Mouse (Mus musculus): ENCODE results near the gene Hikeshi.

The Hikeshi gene

DNA sequence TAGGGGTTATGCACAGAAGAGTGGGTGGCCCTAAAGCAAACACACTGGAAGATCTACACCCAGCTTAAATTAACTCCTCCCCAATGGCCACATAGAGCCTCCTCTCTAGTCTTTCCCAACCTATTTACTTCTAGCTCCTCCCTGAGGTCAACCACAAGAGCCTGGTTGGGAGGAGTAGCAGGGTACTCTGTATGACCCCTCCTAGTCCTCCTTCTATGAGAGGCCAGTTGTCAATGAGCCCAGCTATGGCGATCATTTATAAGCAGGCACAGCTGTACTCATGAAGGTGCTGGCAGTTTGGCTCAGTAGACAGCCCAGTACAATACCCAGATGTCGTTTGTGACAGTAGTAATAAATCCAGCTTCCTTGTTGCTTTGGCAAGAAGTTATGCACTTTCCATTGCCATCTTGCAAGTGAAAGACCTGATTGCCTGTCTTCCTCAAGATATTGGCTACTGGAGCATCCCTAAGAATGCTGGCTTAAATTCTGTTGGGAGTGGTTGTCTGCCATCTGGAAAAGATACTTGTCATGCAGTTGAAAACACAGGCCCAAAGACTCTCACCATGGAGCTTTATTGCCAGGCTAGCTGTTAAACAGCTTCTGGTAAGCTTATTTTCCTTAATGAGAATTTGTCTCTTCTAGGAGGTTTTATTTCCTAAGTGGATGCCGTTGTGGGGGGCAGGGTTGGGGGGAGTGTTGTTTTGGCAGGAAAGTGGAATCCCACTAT lies 27.4 kb downstream of the Hikeshi start:
- DNase-seq (ENCODE audit: low read depth): peak; percentile 41

DNA sequence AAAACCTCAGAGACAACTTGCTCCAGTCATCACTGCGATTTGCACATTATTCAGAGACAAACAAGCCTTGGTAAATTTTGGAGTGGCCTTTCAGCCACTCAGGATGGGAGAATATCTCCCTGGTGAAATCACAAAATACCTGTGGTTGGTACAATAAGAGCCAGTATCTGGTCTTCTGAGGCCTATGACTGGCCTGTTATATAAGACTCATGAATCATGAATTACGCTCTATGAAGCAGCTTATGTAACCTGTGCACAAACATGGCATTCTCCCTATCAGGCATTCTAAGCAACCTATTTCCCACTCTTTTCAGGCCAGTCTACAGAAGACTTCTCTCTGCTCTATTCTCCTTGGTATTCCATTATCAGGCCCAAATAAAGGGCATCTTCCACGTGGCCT lies 28.6 kb downstream of the Hikeshi start:
- no peak for DNase-seq (ENCODE audit: low read depth)

DNA sequence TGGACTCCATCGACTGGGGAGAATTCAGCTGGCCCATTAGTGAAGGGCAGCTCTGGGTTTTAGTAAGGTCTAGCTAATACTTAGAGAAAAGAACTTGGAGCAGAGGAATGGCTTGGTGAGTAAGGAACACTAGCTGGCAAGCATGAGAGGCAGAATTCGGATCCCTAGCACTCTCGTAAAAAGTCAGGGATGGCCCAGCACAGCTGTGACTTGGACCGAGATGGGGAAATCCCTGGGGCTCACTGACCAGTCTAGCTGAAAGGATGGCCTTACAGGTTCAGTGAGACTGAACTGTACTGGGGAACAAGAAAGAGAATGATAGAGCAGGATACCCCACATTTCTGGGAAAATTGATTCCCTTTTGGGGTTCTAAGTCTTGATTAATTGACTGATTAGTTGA lies 31.3 kb downstream of the Hikeshi start:
- DNase-seq (ENCODE audit: low read depth): no peak

DNA sequence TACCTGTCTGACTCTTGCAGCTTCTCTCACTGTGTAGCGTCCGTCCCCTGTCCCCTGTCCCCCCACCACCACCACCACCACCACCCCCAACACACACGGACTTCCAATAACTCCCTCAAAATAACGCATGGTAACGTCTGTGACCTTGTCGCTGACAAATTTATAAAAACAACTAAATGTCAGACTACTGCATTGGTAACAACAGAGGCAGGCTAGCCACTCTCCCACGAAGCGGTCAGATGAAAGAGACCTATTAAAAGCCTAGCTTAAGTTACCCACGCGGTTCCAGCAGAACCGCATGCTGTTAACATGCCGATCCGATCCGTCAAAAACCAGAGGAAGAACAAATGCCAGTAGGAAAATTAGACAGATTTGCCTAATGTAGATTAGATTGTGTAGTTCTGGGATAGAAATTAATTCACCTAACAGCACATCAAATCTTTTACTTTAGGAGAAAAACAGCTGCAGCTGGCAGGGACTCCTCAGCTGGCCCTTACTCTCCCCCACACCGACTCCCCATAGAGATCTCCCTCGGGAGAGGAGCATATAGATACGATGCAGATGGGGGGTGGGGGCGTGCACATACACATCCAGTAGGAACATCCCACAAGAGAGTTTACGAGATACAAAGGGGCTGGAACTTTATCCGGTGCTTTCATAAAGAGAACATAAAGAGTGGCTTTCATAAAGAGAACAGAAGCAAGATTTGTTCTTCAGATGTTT lies 31.9 kb downstream of the Hikeshi start:
- no peak for DNase-seq (ENCODE audit: low read depth)

DNA sequence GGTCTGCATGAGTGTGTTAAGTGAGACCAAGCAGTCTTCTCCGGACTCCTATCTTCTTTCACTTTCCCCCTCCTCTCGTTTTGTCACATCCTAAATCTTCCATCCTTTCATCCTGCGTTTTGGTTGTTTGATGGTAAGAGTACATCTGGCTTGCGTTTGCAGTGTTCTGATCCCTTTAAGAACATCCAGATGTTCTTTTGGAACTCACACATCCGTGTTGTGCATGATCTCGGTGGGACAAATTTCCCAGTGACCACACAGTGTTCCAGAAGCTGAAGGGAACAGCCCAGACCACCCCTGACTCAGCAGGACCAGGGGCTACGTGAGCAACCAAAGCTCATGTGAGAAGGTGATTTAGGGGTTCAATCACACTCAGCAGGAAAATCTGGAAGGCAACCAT lies 32.6 kb downstream of the Hikeshi start:
- DNase-seq (ENCODE audit: low read depth): no peak

DNA sequence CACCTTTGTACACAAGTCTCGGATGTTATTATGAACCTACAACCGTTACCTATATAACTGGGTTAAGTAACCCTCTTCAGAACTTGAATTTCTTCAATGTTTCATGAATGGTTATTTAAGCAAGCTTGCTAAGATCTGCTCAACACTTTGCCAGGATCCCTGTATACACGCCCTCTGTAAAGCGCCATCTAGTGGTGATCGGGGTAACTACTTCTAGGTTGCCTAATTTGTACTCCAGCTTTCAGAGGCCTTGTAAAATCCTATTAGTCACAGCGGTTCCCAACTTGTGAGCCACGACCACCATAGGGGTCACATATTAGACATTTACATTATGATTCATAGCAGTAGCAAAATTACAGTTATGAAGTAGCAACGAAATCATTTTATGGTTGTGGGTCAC lies 33.1 kb downstream of the Hikeshi start:
- DNase-seq (ENCODE audit: low read depth): peak; percentile 83

DNA sequence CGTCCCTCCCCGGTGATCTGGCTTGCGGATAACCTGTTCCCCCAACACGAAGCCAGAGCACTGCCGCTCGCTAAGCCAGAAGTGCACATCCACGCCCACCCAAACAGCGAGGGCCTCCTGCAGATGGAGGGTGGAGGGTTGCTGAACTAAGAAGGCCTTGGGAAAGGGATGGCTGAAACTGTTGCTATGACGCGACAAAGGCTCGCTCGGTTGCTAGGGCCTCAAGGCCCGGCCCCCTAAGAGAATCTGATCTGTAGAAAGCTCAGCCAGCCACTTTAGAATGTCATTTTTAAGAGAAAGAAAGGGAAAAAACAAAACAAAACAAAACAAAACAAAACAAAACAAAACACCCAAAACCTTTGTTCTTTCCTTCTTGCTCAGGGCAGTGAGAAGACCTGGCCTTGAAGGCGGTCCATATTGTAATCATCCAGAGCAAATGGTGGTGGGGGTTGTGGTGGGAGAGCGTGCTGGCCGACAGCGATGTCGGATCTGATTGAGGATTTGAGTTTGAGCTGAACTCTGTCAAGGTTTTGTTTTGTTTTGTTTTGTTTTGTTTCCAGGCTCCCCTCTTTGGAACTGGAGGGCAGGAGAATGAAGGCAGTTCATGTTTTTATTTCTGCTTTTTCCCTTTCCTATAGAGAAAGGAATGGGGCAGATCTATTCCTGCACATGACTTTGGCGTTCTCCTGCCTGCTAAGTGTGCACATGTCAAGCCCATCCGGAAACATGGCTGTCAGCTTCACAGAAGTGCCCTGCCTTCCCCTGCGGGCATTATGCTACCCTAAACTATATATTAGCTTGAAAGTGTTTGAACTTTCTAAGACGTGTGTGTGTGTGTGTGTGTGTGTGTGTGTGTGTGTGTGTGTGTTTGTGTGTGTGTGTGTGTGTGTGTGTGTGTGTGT lies 37.3 kb downstream of the Hikeshi start, which contains the start of gene Ccdc81:
Ccdc81 (minus strand) TSS at position 188 of the 902 bp plus-strand sequence.
- DNase-seq (ENCODE audit: low read depth): no peak

DNA sequence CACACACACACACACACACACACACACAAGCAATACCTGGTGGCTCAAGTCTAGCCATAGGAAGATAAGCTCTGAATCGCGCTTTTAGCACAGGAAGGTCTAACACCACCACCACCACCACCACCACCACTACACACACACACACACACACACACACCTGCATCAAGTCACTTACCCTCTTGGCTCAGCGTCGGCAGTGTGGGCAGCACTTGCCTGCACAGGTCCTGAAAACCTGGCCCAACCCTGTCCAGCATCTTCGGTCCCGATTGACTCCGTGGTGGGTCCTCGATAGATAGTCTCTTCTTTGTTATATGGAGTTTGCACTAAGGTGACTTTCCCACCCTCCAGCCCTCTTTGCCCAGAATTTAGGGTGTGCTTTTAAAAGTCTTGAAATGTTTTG lies 38.0 kb downstream of the Hikeshi start:
- no peak for DNase-seq (ENCODE audit: low read depth)

DNA sequence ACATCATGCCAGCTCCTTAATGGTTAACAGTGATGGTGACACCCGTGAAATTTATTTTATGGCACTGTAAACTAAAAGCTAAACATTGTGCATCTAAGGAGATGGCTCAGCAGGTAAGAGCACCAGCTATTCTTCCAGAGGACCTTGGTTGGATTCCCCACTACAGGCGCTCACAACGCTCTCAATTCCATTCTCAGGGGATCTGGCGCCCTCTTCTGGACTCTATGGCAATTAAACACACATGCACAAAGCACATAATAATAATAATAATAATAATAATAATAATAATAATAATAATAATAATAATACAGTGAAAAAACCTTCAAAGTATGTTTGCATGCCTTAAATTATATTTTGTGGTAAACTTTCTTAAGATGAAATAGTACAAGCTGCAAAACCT lies 49.1 kb downstream of the Hikeshi start:
- peak; percentile 39 for DNase-seq (ENCODE audit: low read depth)

DNA sequence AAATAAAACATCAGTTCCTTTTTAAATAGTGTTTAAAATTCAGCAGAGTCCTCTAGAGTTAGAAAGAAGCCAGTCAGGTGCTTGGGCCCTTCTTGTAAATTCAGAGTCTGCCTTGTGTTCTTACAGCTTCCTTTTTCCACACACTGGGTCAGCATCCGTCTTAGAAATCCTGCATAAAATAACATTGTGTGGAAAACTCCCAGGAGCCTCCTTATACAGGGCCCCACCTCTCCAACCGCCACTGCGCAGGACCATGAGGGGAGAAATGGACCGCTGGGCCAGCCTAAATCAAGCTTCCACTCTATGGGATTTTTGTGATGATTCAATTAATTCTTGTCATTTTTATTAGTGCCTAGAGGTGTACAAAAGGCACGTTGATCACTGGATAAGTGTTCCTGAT lies 49.6 kb downstream of the Hikeshi start:
- DNase-seq (ENCODE audit: low read depth): no peak

DNA sequence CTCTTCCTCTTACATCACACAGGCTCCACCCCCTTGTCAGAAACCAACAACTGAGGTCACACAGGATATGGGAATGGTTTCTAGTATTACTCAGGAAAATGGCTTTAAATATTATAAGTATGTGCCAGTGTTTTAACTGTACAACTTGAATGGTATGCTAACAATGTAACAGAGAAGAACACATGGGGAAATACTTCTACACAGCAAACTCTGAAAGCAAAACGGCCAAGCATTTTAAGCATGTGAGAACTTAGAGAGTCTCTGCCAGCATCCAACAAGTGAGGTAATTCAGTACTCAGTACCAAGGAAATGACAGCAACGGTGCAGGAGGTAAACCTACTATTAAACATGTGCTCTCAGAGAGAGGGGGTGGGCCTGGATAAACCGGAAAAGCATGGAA lies 56.5 kb downstream of the Hikeshi start:
- DNase-seq (ENCODE audit: low read depth): peak; percentile 29

DNA sequence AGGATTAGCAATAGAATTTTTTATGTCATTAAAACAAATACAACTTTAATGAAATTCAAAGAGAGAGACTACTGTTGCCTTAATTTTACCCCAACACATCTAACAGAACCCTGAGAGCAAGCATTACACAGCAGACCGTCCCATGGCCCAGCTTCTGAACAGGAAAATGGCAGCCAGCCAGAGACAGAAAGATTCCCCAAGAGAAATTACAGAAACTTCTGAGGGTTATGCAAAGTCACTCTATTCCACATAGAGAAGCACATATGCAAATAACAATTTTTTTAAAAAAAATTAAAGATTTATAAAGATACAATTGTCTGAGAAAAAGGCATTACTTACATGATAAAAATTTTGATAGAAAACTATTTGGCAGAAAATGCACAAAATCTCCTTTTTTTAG lies 61.3 kb downstream of the Hikeshi start:
- no peak for DNase-seq (ENCODE audit: low read depth)
